ENCODE assay signal across 29 mouse cellular contexts in the genomic region with DNA sequence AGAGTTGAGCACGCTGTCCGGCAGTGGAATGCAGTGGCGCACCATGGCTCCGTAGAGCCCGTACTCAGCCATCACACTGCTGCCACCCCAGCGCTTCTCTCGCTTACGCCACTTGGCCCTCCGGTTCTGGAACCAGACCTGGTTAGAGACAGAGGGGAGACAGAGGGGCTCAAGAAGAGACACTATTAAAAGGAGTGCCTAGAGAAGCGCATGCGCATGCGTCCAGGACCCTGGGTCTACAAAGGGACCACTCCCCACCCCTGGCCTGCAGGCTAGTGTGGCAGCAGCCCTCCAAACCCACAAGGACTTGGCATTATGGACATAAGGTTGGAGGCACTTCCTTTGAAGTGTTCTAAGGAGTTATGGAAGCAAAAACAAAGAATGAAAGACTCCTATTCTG. TPM values are rescaled to one million over a fixed set of nuclear protein-coding genes. Genes with fewer than 3 reads are reported as not detected.
"Had no signal": no experiment of that assay in that cellular context is flagged by ENCODE, and none has a peak within 500 bp of the region (broad histone marks: within the 10 kb centered on the region; RNA-seq: fewer than 3 reads in every experiment).

No protein-coding gene starts in this region.

- H3K36me3 ChIP-seq: heart, embryonic 13.5 days; heart, embryonic 15.5 days; hindbrain, embryonic 10.5 days; hindbrain, embryonic 12.5 days; limb, embryonic 10.5 days; limb, embryonic 12.5 days; liver, embryonic 12.5 days had no signal

- ATAC-seq: forebrain, embryonic 16.5 days; hindbrain, embryonic 16.5 days; inflammation-experienced regulatory T-cells, adult 6 months; intestine, postnatal 0 days; liver, embryonic 12.5 days had no signal

- H3K4me2 ChIP-seq: heart, embryonic 13.5 days; heart, embryonic 15.5 days; hindbrain, embryonic 12.5 days; hindbrain, embryonic 14.5 days; limb, embryonic 12.5 days; liver, embryonic 12.5 days had no signal

- H3K9ac ChIP-seq: heart, embryonic 13.5 days; heart, embryonic 15.5 days; hindbrain, embryonic 12.5 days; hindbrain, embryonic 14.5 days; limb, embryonic 12.5 days; liver, embryonic 12.5 days had no signal

- H3K27ac ChIP-seq: gastrocnemius, adult 2 months; heart, adult 2 months; heart, embryonic 13.5 days; heart, embryonic 15.5 days; hindbrain, embryonic 10.5 days; hindbrain, embryonic 12.5 days; hindbrain, embryonic 14.5 days; layer of hippocampus, adult 2 months; left cerebral cortex, adult 2 months; limb, embryonic 10.5 days; limb, embryonic 12.5 days; liver, embryonic 12.5 days had no signal

- DNase-seq: gastrocnemius, adult 2 months; gastrocnemius, postnatal 10 days; gastrocnemius, postnatal 25 days; heart, adult 2 months; heart, postnatal 14 days; heart, postnatal 4 days; kidney, adult 18-20 months; kidney, adult 8-10 months; kidney, postnatal 10 days; kidney, postnatal 25 days; kidney, postnatal 4 days; liver had no signal

- H3K9me3 ChIP-seq: heart, embryonic 13.5 days; heart, embryonic 15.5 days; hindbrain, embryonic 10.5 days; hindbrain, embryonic 12.5 days; limb, embryonic 10.5 days; limb, embryonic 12.5 days; liver, embryonic 12.5 days had no signal

- H3K4me3 ChIP-seq: gastrocnemius, adult 2 months; heart, adult 2 months; heart, embryonic 13.5 days; heart, embryonic 15.5 days; hindbrain, embryonic 10.5 days; hindbrain, embryonic 12.5 days; layer of hippocampus, adult 2 months; left cerebral cortex, adult 2 months; limb, embryonic 10.5 days; limb, embryonic 12.5 days; liver, embryonic 12.5 days had no signal

RNA-seq across cellular contexts. Expression of gene Vsx1, which starts 4.7 kb away (rescaled TPM):
- polyA plus RNA-seq: forebrain, embryonic 16.5 days; heart, adult 2 months; heart, embryonic 13.5 days; heart, embryonic 15.5 days; heart, postnatal 0 days; inflammation-experienced regulatory T-cells, adult 6 months; intestine, postnatal 0 days; kidney, embryonic 14.5 days; kidney, embryonic 16.5 days; limb, embryonic 10.5 days; limb, embryonic 12.5 days; liver, embryonic 12.5 days had no signal
